Mouse (Mus musculus): ENCODE data around the gene Klhl36.

- TF ChIP-seq CTCF (IDR thresholded peaks at IDR 0.05) (no peak), EP300 (IDR thresholded peaks at IDR 0.05) (no peak)
Observed at GRCm38 (mm10) chr8:119897069-119897468, 35.0 kb downstream of the Klhl36 start.

All from lung, postnatal 0 days (tissue).